Mouse (Mus musculus) liver, postnatal 0 days (tissue): ENCODE data around the gene Flnb. TPM values are rescaled to one million over a fixed set of nuclear protein-coding genes. Genes with fewer than 3 reads are reported as not detected.

Source experiments
- ATAC-seq: fragments of 200-750 bp; cut with Nextera tagmentation; 2 replicates; pipeline ENCODE4 v1.8.0; 2017; ENCODE audit warnings: mild to moderate bottlenecking, moderate library complexity
- DNase-seq: peaks from one replicate; pipeline ENCODE4 v3.0.0-alpha.2; 2016
- H3K27ac ChIP-seq: fragments of 300-500 bp; sonication (generic); 2 replicates; pipeline ENCODE4 v1.5.1; 2014; ENCODE audit warnings: antibody characterized with exemption, moderate library complexity, mild to moderate bottlenecking, low read depth
- H3K27me3 ChIP-seq: fragments of 300-500 bp; sonication (generic); 2 replicates; pipeline ENCODE4 v1.6.1; 2014; ENCODE audit warnings: low read length, control low read depth, mixed read lengths; ENCODE audit not compliant: insufficient read depth
- H3K36me3 ChIP-seq: fragments of 300-500 bp; sonication (generic); replicated peaks from 2 replicates; pipeline ENCODE4 v1.6.1; 2014; ENCODE audit warnings: mild to moderate bottlenecking, control low read depth, low read length, moderate library complexity, mixed read lengths; ENCODE audit not compliant: insufficient read depth
- H3K4me1 ChIP-seq: fragments of 300-500 bp; sonication (generic); 2 replicates; pipeline ENCODE4 v1.6.1; 2014; ENCODE audit warnings: antibody characterized with exemption, mild to moderate bottlenecking, control low read depth; ENCODE audit not compliant: insufficient read depth
- H3K4me2 ChIP-seq: fragments of 300-500 bp; sonication (generic); 2 replicates; pipeline ENCODE4 v1.6.1; 2014; ENCODE audit warnings: low read depth, mild to moderate bottlenecking, low read length, moderate library complexity, mixed read lengths
- H3K4me3 ChIP-seq: fragments of 300-500 bp; sonication (generic); 2 replicates; pipeline ENCODE4 v1.5.1; 2014; ENCODE audit warnings: low read depth, low read length
- H3K9ac ChIP-seq: fragments of 300-500 bp; sonication (generic); replicated peaks from 2 replicates; pipeline ENCODE4 v1.6.1; 2014; ENCODE audit warnings: mild to moderate bottlenecking, moderate library complexity
- H3K9me3 ChIP-seq: fragments of 300-500 bp; sonication (generic); 2 replicates; pipeline ENCODE4 v1.6.1; 2016; ENCODE audit warnings: mild to moderate bottlenecking, control low read depth, low read length, mixed read lengths
- CTCF ChIP-seq: sonication (generic); IDR thresholded peaks from 2 replicates; pipeline ENCODE4 v1.5.1; 2016; ENCODE audit warnings: antibody characterized with exemption, low read depth
- EP300 ChIP-seq: IDR thresholded peaks from 2 replicates; pipeline ENCODE4 v1.6.1; 2016; ENCODE audit warnings: antibody characterized with exemption, low read depth, mild to moderate bottlenecking
- WGBS: fragments of 180-500 bp; shearing (Covaris S2); extraction: QIAGEN DNeasy Blood & Tissue Kit; methylation state at CpG from one replicate; pipeline ENCODE4 v1.1.7; 2014; ENCODE audit not compliant: insufficient replicate concordance; 5-methylcytosine and 5-hydroxymethylcytosine counted together
- polyA plus RNA-seq: library from polyadenylated mRNA; unstranded; fragments of >200 nt; fragmentation: Nextera tagmentation; extraction: Ambion mirVana; gene quantifications from 2 replicates; pipeline ENCODE4 v1.2.1, GENCODE M21; 2015

The Flnb gene
- polyA plus RNA-seq, 1 experiment from 2014 or later = 2.9 TPM

DNA sequence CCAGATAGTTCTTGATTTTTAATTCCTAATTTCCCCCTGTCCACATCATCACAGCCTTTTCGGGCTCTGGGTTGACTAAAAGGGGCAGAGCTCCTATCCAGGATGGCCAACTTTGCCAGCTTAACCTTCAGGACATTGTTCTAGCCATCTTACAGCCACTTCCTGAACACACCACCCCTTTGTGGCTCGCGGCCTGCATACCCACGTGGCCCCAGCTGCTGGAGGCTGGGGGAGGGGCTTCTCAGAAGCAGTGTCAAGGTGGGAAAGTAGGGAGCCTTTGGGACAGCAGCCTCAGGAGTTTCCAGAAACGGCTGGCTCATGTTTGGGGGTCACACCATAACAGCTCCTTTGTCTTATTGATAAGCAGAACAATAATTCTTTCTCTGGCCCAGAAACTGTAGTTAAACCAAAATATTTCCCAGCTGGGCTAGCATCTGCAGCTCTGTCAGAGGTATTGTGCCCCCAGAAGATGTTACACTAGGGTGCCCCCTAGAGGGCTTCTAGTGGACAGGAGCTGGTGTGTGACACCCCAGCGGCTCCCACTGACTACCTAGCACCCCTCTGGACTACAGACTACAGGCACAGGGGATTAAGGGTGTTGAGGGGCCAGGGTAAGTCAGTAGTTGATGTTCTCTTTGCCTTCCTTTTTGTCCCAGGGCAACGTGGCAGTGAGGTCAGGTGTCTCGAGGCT lies 126.7 kb downstream of the Flnb start:
- peak; percentile 45 for TF ChIP-seq CTCF
- no peak for TF ChIP-seq EP300
- Histone ChIP-seq H3K27ac (no peak overlapping the region), H3K9me3 (no peaks in the 10 kb centered on the region), H3K36me3 (peaks cover 3% of the 10 kb centered on the region; the same call in 1 of the 2 replicates), H3K9ac (no peak overlapping the region), H3K4me2 (no peak overlapping the region), H3K27me3 (no peaks in the 10 kb centered on the region), H3K4me1 (peaks cover 6% of the 10 kb centered on the region), H3K4me3 (no peak overlapping the region)
- whole genome bisulfite sequencing = 45% methylated on average over 8 of the region's 8 CpGs
- ATAC-seq (no peak), DNase-seq (no peak)

DNA sequence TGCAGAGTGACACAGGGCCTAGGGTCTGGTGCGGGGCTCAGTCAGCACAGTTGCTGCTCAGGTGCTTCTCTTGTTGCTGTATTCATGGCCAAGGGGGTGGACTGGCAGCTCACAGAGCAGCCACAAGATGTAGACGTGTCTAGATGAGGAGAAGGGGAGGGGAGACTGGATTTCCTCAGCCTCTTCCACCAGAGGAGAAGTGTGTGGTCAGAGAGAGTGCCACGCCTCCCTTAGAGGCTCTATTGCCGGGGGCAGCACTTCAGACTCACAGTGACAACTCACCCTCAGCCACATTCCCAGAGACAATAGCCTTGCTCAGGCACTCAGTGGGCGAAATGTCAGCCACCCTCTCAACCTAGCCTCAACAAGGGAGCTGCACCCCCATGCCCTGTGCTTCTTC lies 127.5 kb downstream of the Flnb start:
- 52% methylated on average over 5 of the region's 5 CpGs for WGBS
- ATAC-seq (no peak), DNase-seq (no peak)
- TF ChIP-seq CTCF (no peak), EP300 (no peak)
- no peaks in the 10 kb centered on the region for H3K27me3 ChIP-seq
- no peak overlapping the region for H3K9ac ChIP-seq
- H3K4me1 ChIP-seq = peaks cover 6% of the 10 kb centered on the region
- H3K9me3 ChIP-seq = no peaks in the 10 kb centered on the region
- no peak overlapping the region for H3K4me2 ChIP-seq
- H3K27ac ChIP-seq = no peak overlapping the region
- H3K36me3 ChIP-seq = peaks cover 1% of the 10 kb centered on the region; the same call in 1 of the 2 replicates
- H3K4me3 ChIP-seq = no peak overlapping the region

DNA sequence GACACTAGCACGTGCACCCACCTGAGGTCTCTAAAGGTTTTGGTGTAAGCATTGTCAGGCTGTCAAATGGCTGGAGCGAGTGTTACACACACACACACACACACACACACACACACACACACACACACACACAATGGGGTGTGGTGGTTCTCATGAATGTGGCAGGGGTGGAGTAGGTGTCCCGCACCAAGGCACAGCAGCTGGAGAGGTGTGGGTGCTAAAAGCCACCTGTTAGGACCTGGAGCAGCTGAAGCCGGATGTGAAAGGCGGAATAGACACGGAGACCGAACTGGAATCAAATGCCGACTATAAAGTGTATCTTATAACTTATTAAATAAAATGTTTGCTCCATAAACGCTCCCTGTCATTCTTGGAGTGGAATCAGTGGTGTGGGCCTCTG lies 133.5 kb downstream of the Flnb start:
- no peak for ATAC-seq
- Histone ChIP-seq H3K9ac (no peak overlapping the region), H3K27me3 (no peaks in the 10 kb centered on the region), H3K4me1 (peaks cover 10% of the 10 kb centered on the region), H3K27ac (peak overlapping the region; percentile 80; the same call in 1 of the 2 replicates), H3K4me3 (no peak overlapping the region), H3K9me3 (no peaks in the 10 kb centered on the region), H3K36me3 (0 out of 2 replicates have a peak, but pooled peaks cover 4% of the 10 kb centered on the region), H3K4me2 (no peak overlapping the region)
- DNase-seq = no peak
- WGBS = 79% methylated on average over 9 of the region's 9 CpGs
- TF ChIP-seq CTCF = no peak
- TF ChIP-seq EP300 = no peak

DNA sequence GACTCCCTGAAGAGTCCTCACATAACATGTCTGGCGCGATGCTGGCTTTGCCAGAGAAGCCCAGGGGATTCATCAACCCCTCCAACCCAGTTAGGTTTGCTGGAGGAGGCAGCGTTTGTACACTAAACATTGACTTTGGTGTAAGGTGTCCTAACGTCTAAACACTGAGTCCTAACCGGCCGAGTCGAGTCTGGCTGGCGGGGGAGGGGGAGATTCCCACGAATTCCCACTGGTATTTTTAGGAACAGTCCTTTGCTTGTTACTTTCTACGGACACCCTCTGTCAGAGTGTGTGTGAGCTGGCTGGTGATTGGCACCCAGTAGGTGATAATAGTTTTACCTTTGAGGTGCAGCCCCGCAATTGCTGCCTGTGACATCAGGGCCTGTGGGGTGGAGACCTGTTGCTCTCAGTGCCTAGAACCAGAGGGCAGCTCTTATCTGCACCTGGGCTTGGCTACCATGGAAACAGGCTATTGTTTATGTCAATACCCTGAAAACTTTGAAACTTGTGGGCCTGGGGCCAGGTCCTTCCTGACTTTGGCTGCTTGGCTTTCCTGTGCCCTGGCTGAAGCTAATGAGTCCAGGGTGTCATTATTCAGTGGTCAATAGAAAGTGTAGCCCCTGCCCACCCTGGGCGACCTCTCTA lies 135.0 kb downstream of the Flnb start:
- Histone ChIP-seq H3K4me3 (no peak overlapping the region), H3K9me3 (no peaks in the 10 kb centered on the region), H3K9ac (no peak overlapping the region; the same call in 1 of the 2 replicates), H3K36me3 (0 out of 2 replicates have a peak, but pooled peaks cover 4% of the 10 kb centered on the region), H3K27ac (peak overlapping the region; percentile 80), H3K4me2 (peak overlapping the region; percentile 22), H3K27me3 (no peaks in the 10 kb centered on the region), H3K4me1 (peaks cover 10% of the 10 kb centered on the region)
- 36% methylated on average over 12 of the region's 12 CpGs for WGBS
- ATAC-seq = peak; percentile 96
- peak; percentile 81 for DNase-seq
- TF ChIP-seq EP300 = no peak
- TF ChIP-seq CTCF = no peak

DNA sequence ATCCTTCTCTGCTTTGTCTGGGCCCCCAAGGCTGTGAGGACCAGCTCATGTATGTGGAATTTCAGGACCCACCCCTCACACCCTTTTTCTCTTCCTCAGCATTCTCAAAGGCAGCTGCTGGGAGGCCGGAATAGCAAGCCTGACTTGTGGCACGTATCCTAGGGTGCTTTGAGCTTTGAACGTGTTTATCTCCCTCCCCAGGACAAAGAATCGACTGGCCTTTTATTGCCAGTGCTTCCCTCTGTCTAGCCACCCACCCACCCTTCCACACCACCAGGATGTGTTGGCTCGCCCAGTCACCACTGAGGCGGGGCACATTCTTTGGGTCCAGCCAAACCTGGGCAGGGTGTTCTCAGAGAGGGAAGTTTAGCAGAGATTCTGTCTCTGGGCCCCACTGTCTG lies 136.3 kb downstream of the Flnb start:
- no peak overlapping the region for H3K9ac ChIP-seq
- H3K4me3 ChIP-seq = no peak overlapping the region
- no peaks in the 10 kb centered on the region for H3K9me3 ChIP-seq
- peaks cover 10% of the 10 kb centered on the region for H3K4me1 ChIP-seq
- no peaks in the 10 kb centered on the region for H3K27me3 ChIP-seq
- DNase-seq = no peak
- 55% methylated on average over 6 of the region's 6 CpGs for WGBS
- H3K27ac ChIP-seq = no peak overlapping the region
- TF ChIP-seq CTCF = no peak
- TF ChIP-seq EP300 = no peak
- H3K4me2 ChIP-seq = no peak overlapping the region
- no peak for ATAC-seq
- 0 out of 2 replicates have a peak, but pooled peaks cover 4% of the 10 kb centered on the region for H3K36me3 ChIP-seq

DNA sequence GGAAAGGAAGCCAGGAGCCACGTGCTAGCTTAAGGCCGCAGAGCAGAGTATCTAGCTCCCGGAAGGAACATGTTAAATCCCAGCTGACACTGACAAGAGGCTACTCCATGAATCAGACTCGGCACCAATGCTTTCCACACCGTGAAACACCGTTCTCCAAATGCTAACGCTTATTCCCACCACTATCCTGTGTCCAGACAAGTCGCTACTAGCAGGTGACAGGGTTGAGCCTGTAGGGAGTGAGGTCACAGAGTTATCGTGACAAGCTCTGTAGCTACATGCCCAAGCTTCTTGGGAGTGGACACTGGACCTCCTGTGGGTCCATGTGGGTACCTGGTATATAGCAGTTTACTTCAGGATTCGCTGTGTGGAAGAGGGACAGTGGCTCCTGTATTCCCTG lies 138.7 kb downstream of the Flnb start:
- WGBS = 79% methylated on average over 10 of the region's 10 CpGs
- Histone ChIP-seq H3K4me2 (no peak overlapping the region), H3K36me3 (0 out of 2 replicates have a peak, but pooled peaks cover 4% of the 10 kb centered on the region), H3K9me3 (no peaks in the 10 kb centered on the region), H3K27me3 (no peaks in the 10 kb centered on the region), H3K4me3 (no peak overlapping the region), H3K4me1 (peaks cover 10% of the 10 kb centered on the region), H3K27ac (no peak overlapping the region), H3K9ac (no peak overlapping the region)
- ATAC-seq (no peak), DNase-seq (no peak)
- TF ChIP-seq EP300 (no peak), CTCF (no peak)
